Mouse (Mus musculus) layer of hippocampus, adult 18-20 months (tissue): ENCODE measurements around the gene Ptx4. TPM values are rescaled to one million over a fixed set of nuclear protein-coding genes. Genes with fewer than 3 reads are reported as not detected.

Experiments
- DNase-seq, 2 experiments: peaks; one replicate each; pipeline ENCODE4 v3.0.0; 2022; ENCODE audit warnings: low spot score in 2 of 2
- long read RNA-seq: library from polyadenylated mRNA; stranded (forward); transcript quantifications from one replicate; pipeline ENCODE4 v2.0.0, GENCODE M21; 2021
- total RNA-seq, 2 experiments: library from RNA; stranded (reverse); gene quantifications; 2 replicates each; pipeline ENCODE4 v1.2.3; 2021

Ptx4 gene
- 1 to 10 TPM; 2.0 to 2.6 TPM for total RNA-seq
- long read RNA-seq, partial matches to known transcripts = 0 of 1 reads
- long read RNA-seq, other reads (novel, unspliced or antisense) = 1 of 1 reads

DNA sequence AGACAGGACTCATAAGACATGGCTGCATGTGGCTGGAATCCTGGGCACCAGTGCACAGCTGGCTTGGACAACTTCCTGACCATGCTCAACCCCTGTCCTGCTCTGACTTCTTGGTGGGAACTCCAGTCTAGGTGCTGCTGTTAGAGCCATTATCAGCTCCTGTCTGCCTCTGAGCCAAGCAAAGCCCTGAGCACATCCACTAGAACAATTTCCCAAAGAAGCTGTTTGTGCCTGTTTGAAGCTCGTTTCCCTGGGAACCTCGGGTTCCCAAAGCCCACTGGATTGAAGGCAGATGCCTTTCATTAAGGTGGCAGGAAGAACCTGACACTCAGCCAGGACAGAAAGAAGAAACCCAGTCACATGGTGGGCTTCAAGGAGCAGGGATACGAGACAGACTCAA, at the start of gene Ptx4:
TSS of gene Ptx4 (plus strand) at position 355 of the 400 bp plus-strand sequence.
- DNase-seq = no peak

- DNase-seq = no peak
Observed at GRCm38 (mm10) chr17:25076906-25077305, 43.7 kb upstream of the Ptx4 start.

GRCm38 (mm10) chr17:25077771-25078372, 42.7 kb upstream of the Ptx4 start:
- DNase-seq = peak in 1 of 2 experiments; percentile 57

GRCm38 (mm10) chr17:25080210-25080609, 40.4 kb upstream of the Ptx4 start:
- DNase-seq = no peak

- peak in 1 of 2 experiments; percentile 39 for DNase-seq
Observed at GRCm38 (mm10) chr17:25080960-25081381, 39.6 kb upstream of the Ptx4 start.

DNA sequence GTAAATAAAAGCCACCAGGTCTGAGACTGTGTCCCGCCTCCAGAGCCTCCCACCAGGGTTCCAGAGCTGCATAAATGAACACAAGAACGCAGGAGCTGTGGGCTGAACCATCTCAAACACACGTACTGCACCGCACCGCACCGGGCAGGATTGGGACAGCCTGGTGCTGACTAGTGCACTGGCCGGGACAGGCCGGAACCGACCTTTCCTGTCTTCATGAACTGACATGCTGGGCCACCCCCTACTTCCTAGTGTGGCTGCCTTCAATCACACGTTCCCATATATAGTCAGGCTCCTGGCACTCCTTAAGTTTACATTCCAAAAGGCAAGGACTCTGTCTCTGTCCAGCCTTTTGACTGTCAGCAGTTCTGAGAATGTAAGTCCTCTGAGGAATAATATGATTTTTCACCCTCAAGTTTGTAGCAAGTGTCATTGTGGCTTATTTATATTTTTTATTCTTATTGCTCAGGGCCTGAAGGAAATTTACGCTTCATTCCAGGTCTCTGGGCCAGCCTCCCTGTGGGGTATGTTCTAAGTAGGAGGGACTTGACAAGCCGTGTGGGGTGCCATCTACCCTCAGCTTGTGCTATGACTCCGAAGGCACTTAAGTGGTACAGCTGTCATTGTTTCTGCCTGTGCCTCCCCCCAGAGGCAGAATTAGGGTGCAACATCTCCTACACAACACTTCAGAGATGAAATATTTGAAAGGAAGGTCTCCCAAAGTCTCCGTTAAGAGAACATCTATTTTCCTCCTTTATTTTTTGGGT, 38.3 kb upstream of the Ptx4 start:
- DNase-seq = peak in 1 of 2 experiments; percentile 47

DNA sequence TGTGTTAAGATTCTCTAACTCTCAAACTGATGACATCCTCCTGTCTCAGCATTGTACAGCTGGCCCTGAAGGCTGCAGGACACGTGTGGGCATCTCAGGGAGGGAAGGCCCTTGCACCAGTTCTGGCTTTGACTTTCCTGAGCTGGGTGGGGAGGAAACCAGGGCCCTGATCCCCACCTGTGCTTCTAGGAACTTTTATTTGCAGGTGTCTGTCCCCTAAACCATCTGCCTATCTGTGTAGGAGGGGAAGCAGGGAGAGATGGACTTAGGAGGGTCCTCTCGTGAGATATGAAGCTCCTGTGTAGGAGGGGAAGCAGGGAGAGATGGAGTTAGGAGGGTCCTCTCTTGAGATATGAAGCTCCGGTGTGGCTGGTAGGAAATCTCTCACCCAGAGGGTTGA, 37.7 kb upstream of the Ptx4 start:
- no peak for DNase-seq

DNA sequence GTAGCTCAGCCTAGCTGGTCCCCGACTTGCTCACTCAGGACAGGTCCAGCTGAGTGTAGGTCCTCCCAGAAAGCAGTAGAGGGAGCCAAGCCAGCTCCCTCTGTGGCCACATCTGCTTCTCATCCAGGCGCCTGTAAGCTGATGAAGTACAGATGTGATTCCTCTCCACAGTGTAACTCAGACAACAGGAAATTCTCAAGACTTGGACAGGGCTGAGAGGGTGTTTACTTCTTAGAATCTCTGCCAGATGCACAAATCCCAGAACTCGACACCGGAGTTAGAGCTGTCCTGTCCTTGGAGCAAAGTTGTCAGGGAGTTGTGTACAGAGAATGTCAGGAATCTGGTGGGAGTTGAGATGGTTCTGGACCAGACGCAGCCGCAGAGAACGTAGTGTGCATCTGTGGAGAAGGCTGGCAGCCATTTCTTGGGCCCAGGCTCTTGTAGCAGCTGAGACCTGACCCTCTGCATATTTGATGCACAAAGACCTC, 37.1 kb upstream of the Ptx4 start, which contains the start of gene Tmem204:
TSS of gene Tmem204 (minus strand) at position 148 of the 488 bp plus-strand sequence.
- no peak for DNase-seq

DNA sequence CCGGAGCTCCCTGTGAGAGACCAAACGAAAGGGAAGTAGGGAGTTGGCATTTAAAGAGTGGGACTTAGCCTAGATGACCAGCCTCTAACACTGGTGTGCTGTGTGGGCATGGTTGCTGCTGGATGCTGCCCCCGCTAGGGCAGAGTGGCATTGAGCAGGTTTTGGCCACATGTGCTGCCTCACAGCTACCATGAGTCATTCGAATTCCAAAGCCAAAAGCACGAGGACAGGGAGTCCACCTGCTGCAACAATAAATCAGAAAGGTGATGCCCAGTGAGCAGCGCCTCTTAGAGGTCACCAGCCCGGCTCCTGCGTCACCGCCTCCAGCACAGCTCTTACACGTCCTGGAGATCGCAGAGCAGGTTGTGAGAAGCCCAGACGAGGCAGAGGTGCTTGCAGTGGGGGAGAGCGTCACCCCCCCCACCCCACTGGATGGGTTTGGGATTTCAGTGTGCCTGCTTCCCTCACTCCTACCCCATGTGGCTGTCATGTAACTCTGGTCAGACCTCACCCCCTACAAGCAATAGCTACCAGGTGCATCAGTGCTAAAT, 35.6 kb upstream of the Ptx4 start:
- no peak for DNase-seq

DNA sequence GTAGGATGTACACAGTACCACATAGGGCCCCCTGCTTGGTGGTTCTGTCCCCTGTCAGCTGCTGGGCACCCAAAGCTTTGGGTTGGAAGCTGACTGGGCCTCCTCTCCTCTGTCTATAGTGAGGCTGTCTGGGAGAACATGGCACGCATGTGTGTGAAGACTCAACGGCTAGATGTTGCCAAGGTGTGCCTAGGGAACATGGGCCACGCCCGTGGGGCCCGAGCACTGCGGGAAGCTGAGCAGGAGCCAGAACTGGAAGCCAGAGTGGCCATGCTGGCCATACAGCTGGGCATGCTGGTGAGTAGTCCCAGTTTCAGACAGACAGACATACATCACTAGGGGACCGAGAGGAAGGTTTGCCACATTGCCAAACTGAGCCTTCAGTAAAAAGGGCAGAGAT, 33.8 kb upstream of the Ptx4 start:
- DNase-seq = no peak

DNA sequence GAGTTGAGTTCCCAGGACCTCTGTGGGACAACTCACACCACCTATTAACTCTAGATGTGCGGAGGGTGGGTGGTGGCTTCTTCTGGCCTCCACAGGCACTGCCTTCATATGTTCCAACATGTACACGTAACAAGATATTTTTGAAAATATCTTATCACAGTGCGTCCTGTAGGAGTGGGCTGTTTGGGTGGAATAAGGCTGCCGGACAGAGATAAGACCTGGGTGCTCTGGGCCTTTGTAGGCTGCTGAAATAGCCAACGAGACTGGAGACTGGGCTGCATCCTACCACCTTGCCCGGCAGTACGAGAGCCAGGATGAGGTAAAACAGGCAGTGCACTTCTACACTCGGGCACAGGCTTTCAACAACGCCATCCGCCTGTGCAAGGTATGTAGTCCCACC, 31.4 kb upstream of the Ptx4 start:
- DNase-seq = no peak

DNA sequence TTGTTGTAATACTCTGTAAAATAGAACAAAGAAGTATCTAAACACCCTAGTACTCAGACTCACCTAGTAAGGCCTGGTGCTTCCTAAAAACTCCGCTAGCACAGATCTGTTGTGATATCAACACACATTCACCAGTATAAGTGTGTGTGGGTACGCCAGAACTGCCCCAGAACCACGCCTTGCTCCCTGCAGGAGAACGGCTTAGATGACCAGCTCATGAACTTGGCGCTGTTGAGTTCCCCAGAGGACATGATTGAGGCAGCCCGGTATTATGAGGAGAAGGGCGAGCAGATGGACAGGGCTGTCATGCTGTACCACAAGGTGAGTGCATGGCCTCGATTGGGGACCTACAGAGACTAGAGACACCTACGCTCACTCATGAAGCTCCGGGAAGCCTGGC, 30.1 kb upstream of the Ptx4 start:
- no peak for DNase-seq

DNA sequence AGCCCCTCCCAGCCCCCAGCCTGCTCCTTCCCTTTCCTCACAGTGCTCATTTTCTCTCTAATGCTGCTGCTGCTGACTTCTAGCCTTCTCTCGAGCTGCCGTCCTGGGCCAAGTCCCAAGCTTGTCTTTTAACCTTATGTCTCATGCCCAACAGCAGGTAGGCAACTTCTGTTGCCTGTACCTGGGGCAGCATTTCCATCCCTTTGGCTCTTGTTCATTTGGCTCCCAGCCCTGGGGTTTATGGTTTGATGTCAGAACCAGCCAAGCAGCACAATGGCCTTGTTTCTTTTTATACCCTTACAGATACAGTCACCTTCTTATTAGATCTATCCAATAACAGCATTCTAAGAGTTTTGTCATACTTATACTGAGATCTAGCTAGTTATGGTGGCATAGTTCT, 24.3 kb upstream of the Ptx4 start:
- no peak for DNase-seq

GRCm38 (mm10) chr17:25100052-25100451, 20.5 kb upstream of the Ptx4 start:
- DNase-seq = no peak

DNA sequence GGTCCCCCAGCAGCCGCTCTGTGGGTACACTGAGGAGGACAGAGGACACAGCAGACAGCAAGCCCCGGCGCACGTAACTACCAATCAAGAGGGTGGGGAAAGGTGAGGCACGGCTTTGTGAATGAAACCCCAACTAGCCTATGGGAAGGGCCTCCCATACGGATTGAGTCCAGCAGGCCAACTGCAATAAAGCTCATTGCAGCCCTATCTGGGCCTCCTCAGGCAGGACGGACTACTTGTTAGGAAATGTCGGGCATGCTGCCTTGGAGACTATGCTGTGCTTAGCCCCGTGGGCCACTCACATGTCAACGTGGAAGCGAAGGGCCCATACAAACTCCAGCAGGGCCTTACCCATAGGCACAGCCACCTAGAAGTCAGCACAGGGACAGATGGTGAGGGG, 19.2 kb upstream of the Ptx4 start:
- DNase-seq = no peak

GRCm38 (mm10) chr17:25107786-25108185, 12.8 kb upstream of the Ptx4 start:
- DNase-seq = no peak

DNA sequence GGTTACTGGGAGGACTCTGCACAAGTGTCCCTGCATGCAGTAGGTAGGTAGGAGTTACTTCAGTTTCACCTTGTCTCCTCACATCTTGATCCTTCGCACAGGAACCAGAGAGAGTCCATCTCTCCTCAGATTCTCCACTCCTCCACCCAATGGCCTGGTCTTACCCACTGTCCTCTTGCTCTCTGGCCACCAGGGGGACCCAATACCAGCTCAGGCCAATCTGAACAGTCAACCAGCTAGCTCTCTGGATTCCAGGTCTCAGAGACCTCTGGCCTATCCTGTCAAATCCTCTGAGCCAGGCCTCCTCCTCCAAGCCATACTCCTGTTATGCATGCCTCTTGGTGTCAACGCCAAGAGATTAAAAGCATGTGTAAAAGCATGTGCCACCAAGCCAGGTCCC, 11.0 kb upstream of the Ptx4 start:
- DNase-seq = no peak

DNA sequence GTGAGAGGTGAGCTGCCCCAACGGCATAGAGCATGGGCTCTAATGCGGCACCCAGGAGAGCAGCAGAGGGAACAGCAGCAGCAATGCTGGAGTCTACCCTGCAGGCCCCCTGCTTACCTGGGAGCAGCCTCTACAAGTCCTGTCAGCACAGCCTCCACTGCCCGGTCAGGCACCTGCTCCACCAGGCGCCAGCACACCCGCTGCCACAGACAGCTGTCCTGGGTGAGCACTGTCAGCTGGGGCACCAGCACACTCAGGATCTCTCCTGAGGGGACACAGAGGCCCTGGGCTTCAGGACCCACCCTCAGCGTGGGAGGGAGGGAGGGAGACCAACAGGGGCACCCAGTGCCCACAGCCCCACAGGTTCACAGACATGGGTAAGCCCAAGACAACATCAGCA, 10.0 kb upstream of the Ptx4 start:
- DNase-seq = no peak

DNA sequence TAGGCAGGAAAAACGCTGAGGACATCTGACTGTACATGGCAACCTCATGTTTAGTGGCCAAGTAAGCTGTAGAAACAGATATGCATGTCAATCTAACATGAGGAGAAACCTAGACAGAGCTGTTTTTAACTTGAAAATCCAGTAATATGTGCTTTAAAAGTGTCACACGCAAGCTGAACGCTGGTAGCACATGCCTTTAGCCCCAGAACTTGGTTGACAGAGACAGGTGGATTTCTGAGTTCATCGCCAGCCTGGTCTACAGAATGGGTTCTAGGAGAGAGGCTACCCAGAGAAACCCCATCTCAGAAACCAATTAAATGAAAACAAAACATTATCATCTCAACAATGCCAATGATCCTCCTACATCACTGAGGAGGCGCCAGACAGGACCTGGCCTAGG, 9.3 kb upstream of the Ptx4 start:
- no peak for DNase-seq

DNA sequence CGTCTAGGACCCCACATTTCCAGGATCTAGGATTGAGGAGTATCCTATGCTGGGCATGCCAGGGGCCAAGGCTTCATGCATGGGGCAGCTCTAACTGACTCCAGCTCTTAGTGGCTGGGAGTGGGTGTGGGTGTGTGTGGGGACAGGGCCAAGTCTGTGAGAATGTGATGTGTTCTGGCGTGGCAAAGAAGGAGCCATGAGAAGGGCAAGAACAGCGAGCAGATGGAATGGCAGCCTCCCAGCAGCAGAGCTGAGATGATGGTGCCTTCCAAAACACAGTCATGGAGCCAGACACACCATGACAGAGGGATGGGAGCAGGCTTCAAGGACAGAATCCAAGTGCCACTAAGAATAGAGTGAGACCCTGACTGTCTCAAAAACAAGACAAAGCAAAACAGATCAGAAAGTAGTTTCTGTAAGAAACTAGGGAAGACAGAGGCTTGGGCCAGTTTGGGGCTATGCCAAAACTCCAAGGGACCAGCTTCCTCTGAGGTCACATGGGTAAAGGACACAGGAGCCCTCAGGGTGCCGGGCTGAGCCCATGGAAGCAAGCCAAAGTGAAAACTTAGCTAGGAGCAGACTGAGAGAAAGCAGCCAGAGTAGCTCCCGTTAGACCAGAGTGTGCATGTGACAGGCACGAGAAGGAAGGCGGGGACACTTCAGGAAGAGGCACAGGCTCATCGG, 8.7 kb upstream of the Ptx4 start:
- DNase-seq = peak; percentile 63 to 74

DNA sequence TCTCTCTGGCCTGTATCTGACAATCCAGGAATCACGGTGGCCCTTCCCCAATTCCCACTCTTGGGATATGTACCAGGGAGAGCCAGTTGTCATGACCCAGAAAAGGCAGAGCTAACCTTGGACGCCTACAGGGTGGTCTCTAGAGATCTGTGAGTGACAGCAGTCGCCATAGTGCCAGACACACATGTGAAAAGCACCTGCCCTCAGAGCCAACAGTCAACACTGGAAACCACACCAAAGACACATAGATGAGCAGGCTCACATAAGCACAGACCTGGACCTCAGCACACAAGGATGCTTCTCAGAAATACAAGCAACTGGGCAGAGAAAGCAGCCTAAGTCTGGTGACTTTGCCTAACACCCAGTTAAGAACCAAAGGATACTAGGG, 8.1 kb upstream of the Ptx4 start:
- no peak for DNase-seq
